Mouse (Mus musculus) liver, adult 10 weeks (tissue): ENCODE results near the gene Meig1. TPM values are rescaled to one million over a fixed set of nuclear protein-coding genes. Genes with fewer than 3 reads are reported as not detected.

Experiments used
- polyA plus RNA-seq: library from polyadenylated mRNA; stranded (reverse); fragments of 350-450 nt; fragmentation: Illumina TruSeq; extraction: RNeasy Lipid Tissue Mini Kit (QIAGEN cat#74804); gene quantifications from one replicate; pipeline ENCODE4 v1.2.3, GENCODE M21; 2014; ENCODE audit warnings: low read depth, low replicate concordance

Meig1 gene
- polyA plus RNA-seq = not detected

DNA sequence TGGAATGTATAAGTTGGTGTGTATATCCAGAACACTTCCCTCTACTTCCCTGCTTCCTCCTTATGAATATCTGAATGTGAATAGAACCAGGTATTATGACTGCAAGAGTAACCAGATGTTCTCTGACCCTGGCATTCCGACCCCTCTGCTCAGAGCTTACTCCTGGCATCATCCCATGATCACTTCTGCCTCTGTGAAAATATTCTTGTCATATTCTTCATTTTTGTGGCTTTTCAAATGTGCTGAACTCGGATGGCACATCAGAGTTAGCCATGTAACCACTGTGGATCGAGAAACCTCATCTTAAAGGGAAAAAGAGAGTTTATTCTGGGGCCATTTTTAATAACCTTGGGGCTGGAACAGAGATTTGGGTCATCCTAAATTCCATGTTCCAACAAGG is at the start of gene Meig1:
Gene Meig1 (minus strand): TSS at position 101 of the 400 bp plus-strand sequence.

DNA sequence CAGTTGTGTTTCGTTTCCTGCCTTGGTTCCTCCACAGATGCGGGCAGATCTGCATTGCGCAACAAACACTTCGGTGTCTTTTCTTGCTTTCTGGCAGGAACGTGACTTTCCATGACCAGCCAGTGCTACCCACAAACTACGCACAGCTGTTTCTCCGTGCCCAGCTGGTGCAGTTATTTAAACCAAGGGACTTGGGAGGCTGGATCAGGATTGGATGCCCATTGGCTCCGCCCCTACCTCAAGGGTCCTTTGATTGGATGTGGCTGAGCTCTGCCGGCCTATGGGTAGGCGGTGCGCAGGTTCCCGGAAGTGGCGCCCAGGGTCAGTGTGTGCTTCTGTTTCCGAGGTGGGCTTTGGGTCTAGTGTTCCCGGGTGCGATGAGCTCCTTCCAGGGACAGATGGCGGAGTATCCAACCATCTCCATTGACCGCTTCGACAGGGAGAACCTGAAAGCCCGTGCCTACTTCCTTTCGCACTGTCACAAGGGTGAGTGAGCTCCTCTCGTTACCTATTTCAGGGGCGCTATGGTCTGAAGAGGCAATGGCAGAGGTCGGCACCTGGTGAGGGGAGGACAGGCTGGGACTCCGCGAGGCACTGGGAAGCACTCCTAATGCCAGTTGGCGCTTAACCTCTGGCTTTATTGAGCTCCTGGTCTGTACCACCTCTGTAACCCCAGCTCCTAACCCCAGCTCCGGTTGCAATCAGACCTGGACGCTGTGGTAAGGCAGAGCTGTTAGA is 1.6 kb upstream of the Meig1 start, which contains the start of gene Dclre1c:
Gene Dclre1c (plus strand): TSS at position 291 of the 738 bp plus-strand sequence.

DNA sequence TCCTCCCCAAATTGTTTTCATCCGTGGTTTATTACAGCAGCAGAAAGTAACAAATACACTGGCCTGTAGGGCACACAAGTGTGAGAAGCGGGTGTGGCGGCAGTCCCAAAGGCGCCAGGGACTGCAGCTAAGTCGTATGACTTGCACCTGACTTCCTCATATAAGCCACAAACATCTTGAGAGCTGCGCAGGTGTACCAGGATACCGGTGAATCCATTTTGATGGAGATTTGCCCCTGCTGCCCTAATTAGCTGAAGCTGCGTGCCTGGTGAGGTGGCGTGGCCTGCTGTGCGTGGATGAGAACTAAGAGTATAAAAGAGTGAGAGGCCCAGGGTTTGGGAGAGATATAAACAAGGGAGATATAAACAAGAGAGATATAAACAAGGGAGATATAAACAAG is 25.3 kb downstream of the Meig1 start, which contains the start of gene Olah:
Gene Olah (minus strand): TSS at position 101 of the 400 bp plus-strand sequence.

Other genes with a start within 250 kb of the Meig1 start
- gene Nmt2, start 138.4 kb downstream of the Meig1 start, polyA plus RNA-seq = 29.7 TPM
- 3.2 TPM for gene Rpp38, start 90.0 kb downstream of the Meig1 start, polyA plus RNA-seq
- gene Acbd7, start 86.5 kb downstream of the Meig1 start, polyA plus RNA-seq = not detected
- not detected for gene Olah, start 25.4 kb downstream of the Meig1 start, polyA plus RNA-seq
- gene Dclre1c, start 1.5 kb upstream of the Meig1 start, polyA plus RNA-seq = 5.5 TPM
- 0.93 TPM for gene Suv39h2, start 52.4 kb upstream of the Meig1 start, polyA plus RNA-seq
- 0.64 TPM for gene Gm45902, start 90.1 kb upstream of the Meig1 start, polyA plus RNA-seq
- gene Hspa14, start 90.2 kb upstream of the Meig1 start, polyA plus RNA-seq = 17.8 TPM
- gene Cdnf, start 90.4 kb upstream of the Meig1 start, polyA plus RNA-seq = 0.66 TPM
- gene Fam107b, start 147.8 kb upstream of the Meig1 start, polyA plus RNA-seq = 144 TPM